Mouse (Mus musculus): ENCODE measurements around the gene Ankrd40.

Gene Ankrd40

DNA sequence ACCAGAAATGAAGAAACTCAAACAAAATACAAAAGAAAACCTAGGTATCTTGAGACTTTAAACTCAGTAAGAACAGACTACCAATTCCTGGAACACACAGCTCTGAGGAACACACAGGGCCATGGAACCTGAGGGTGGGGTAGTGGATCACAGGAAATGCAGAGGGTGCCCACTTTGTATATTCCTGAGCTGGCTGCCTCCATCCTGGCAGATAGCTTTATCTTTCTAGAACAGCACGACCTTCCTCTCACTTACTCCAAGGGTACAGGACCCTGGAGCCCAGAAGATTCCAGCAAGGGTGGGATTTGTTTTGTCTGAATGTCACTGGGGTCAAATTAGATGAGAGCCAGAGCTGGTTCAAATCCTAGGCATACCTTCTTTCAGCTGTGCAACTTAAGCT, 22.5 kb downstream of the Ankrd40 start:
- Histone ChIP-seq H3K4me1 (replicated peaks; ENCODE audit: low read depth, low read length) (peaks cover 11% of the 10 kb centered on the region), H3K36me3 (ENCODE audit: insufficient read depth, low read length) (no peaks in the 10 kb centered on the region), H3K9me3 (ENCODE audit: low read length) (peaks cover 2% of the 10 kb centered on the region; the same call in 1 of the 2 replicates), H3K27me3 (ENCODE audit: insufficient read depth, low read length) (peaks cover 39% of the 10 kb centered on the region), H3K4me3 (replicated peaks; ENCODE audit: low read length) (no peak overlapping the region)
- TF ChIP-seq NANOG (IDR thresholded peaks at IDR 0.05; ENCODE audit: borderline replicate concordance, low read length) (no peak), POU5F1 (IDR thresholded peaks at IDR 0.05; ENCODE audit: borderline replicate concordance, low read length) (no peak), CTCF (conservative IDR thresholded peaks at IDR 0.05; ENCODE audit: low read length) (no peak)

DNA sequence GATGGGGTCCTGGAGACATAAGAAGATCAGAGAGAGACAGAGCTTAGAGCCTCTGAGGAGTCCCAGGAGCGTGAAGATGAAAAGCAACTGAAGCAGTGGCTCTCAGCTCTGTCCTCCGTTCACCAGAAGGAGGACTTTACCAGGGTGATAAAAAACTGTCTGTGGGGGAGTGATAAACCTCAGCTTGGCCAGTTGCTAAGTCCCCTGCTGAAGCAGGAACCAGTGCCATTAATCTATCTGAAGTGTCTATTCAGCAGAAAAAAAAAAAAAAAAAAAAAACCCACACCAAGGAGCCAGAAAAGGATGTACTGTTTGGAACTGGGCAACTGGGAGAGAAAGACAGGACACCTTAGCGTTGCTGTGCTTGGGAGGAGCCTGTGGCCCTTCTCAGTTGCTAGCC, 23.3 kb downstream of the Ankrd40 start:
- Histone ChIP-seq H3K4me3 (replicated peaks; ENCODE audit: low read length) (no peak overlapping the region), H3K4me1 (replicated peaks; ENCODE audit: low read depth, low read length) (peaks cover 11% of the 10 kb centered on the region), H3K9me3 (ENCODE audit: low read length) (peaks cover 4% of the 10 kb centered on the region; the same call in 1 of the 2 replicates), H3K27me3 (ENCODE audit: insufficient read depth, low read length) (peaks cover 36% of the 10 kb centered on the region), H3K36me3 (ENCODE audit: insufficient read depth, low read length) (no peaks in the 10 kb centered on the region)
- TF ChIP-seq NANOG (IDR thresholded peaks at IDR 0.05; ENCODE audit: borderline replicate concordance, low read length) = no peak

- peaks cover 20% of the 10 kb centered on the region for H3K4me1 ChIP-seq (replicated peaks; ENCODE audit: low read depth, low read length)
- peaks cover 4% of the 10 kb centered on the region; the same call in 1 of the 2 replicates for H3K9me3 ChIP-seq (ENCODE audit: low read length)
- no peak overlapping the region for H3K4me3 ChIP-seq (replicated peaks; ENCODE audit: low read length)
- peaks cover 46% of the 10 kb centered on the region for H3K27me3 ChIP-seq (ENCODE audit: insufficient read depth, low read length)
- TF ChIP-seq CTCF (conservative IDR thresholded peaks at IDR 0.05; ENCODE audit: low read length) (no peak), NANOG (IDR thresholded peaks at IDR 0.05; ENCODE audit: borderline replicate concordance, low read length) (no peak), POU5F1 (IDR thresholded peaks at IDR 0.05; ENCODE audit: borderline replicate concordance, low read length) (no peak)
- H3K36me3 ChIP-seq (ENCODE audit: insufficient read depth, low read length) = no peaks in the 10 kb centered on the region
Measured at GRCm38 (mm10) chr11:94355521-94356217, 27.9 kb downstream of the Ankrd40 start.

GRCm38 (mm10) chr11:94359168-94359567, 31.4 kb downstream of the Ankrd40 start:
- Histone ChIP-seq H3K36me3 (ENCODE audit: insufficient read depth, low read length) (no peaks in the 10 kb centered on the region), H3K9me3 (ENCODE audit: low read length) (peaks cover 4% of the 10 kb centered on the region; the same call in 1 of the 2 replicates), H3K27me3 (ENCODE audit: insufficient read depth, low read length) (peaks cover 39% of the 10 kb centered on the region), H3K4me1 (replicated peaks; ENCODE audit: low read depth, low read length) (peaks cover 8% of the 10 kb centered on the region), H3K4me3 (replicated peaks; ENCODE audit: low read length) (0 out of 2 replicates have a peak overlapping the region, but pooled peaks have one; percentile 37)
- TF ChIP-seq CTCF (conservative IDR thresholded peaks at IDR 0.05; ENCODE audit: low read length) = no peak
- no peak for TF ChIP-seq NANOG (IDR thresholded peaks at IDR 0.05; ENCODE audit: borderline replicate concordance, low read length)
- TF ChIP-seq POU5F1 (IDR thresholded peaks at IDR 0.05; ENCODE audit: borderline replicate concordance, low read length) = no peak

DNA sequence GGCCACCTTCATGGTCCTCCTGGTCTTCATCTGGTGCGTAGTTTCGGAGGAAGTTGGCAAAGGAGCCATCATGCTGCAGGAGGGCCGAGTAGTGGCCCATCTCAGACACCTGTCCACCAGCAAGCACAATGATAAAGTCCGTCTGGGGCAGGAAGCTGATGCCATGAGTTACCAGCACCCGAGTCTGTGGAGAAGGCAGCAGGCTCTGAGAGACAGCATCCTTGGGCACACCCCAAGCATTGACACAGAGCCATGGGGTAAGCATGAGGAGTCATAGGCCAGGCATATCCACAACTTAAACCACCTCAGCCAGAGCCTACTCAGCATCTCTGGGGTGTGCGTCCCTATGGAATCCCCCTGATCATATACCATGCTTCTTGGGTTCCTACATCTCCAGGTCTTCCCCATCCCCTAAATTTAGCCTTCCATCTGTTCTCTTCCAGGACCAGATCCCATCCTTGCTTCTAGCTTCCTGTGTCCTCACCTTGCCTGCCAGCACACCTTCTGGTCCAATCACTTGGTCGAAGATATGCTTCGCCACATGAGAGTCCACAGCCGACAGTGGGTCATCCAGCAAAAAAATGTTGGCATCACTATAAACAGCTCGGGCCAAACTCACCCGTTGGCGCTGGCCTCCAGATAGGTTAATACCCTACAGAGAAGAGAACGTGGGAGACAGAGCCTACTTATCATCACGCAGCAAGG, 33.5 kb downstream of the Ankrd40 start:
- H3K9me3 ChIP-seq (ENCODE audit: low read length) = no peaks in the 10 kb centered on the region
- H3K4me3 ChIP-seq (replicated peaks; ENCODE audit: low read length) = no peak overlapping the region
- no peaks in the 10 kb centered on the region for H3K36me3 ChIP-seq (ENCODE audit: insufficient read depth, low read length)
- no peak for TF ChIP-seq POU5F1 (IDR thresholded peaks at IDR 0.05; ENCODE audit: borderline replicate concordance, low read length)
- TF ChIP-seq CTCF (conservative IDR thresholded peaks at IDR 0.05; ENCODE audit: low read length) = no peak
- no peak for TF ChIP-seq NANOG (IDR thresholded peaks at IDR 0.05; ENCODE audit: borderline replicate concordance, low read length)
- H3K4me1 ChIP-seq (replicated peaks; ENCODE audit: low read depth, low read length) = peaks cover 8% of the 10 kb centered on the region
- peaks cover 37% of the 10 kb centered on the region for H3K27me3 ChIP-seq (ENCODE audit: insufficient read depth, low read length)

- no peaks in the 10 kb centered on the region for H3K36me3 ChIP-seq (ENCODE audit: insufficient read depth, low read length)
- H3K9me3 ChIP-seq (ENCODE audit: low read length) = no peaks in the 10 kb centered on the region
- H3K4me3 ChIP-seq (replicated peaks; ENCODE audit: low read length) = no peak overlapping the region
- H3K27me3 ChIP-seq (ENCODE audit: insufficient read depth, low read length) = peaks cover 32% of the 10 kb centered on the region
- TF ChIP-seq NANOG (IDR thresholded peaks at IDR 0.05; ENCODE audit: borderline replicate concordance, low read length) (no peak), CTCF (conservative IDR thresholded peaks at IDR 0.05; ENCODE audit: low read length) (no peak), POU5F1 (IDR thresholded peaks at IDR 0.05; ENCODE audit: borderline replicate concordance, low read length) (no peak)
- peaks cover 6% of the 10 kb centered on the region for H3K4me1 ChIP-seq (replicated peaks; ENCODE audit: low read depth, low read length)
Measured at GRCm38 (mm10) chr11:94362101-94362500, 34.3 kb downstream of the Ankrd40 start.

DNA sequence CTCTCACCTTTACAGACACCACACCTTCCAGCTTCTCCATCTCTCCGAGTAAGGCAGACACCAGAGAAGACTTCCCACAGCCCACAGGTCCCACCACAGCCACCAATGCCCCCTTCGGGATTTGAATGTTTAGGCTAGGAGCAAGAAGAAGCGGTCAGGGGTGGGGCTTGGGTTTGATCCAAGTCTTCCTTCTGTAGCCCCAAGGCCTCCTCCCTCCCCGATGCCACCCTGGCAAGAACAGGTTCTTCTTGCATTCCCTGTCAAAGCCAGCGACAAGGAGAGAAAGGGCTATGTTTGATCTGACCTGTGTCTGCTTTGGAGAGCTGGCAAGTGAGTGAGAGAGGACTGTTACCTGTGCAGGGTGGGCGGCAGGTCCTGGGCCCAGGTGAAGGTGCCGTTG, 35.9 kb downstream of the Ankrd40 start:
- Histone ChIP-seq H3K36me3 (ENCODE audit: insufficient read depth, low read length) (no peaks in the 10 kb centered on the region), H3K9me3 (ENCODE audit: low read length) (no peaks in the 10 kb centered on the region), H3K4me1 (replicated peaks; ENCODE audit: low read depth, low read length) (peaks cover 4% of the 10 kb centered on the region), H3K4me3 (replicated peaks; ENCODE audit: low read length) (no peak overlapping the region), H3K27me3 (ENCODE audit: insufficient read depth, low read length) (peaks cover 38% of the 10 kb centered on the region)
- no peak for TF ChIP-seq CTCF (conservative IDR thresholded peaks at IDR 0.05; ENCODE audit: low read length)
- TF ChIP-seq POU5F1 (IDR thresholded peaks at IDR 0.05; ENCODE audit: borderline replicate concordance, low read length) = no peak
- no peak for TF ChIP-seq NANOG (IDR thresholded peaks at IDR 0.05; ENCODE audit: borderline replicate concordance, low read length)

- peaks cover 39% of the 10 kb centered on the region for H3K27me3 ChIP-seq (ENCODE audit: insufficient read depth, low read length)
- H3K9me3 ChIP-seq (ENCODE audit: low read length) = no peaks in the 10 kb centered on the region
- no peak overlapping the region for H3K4me3 ChIP-seq (replicated peaks; ENCODE audit: low read length)
- TF ChIP-seq POU5F1 (IDR thresholded peaks at IDR 0.05; ENCODE audit: borderline replicate concordance, low read length) (no peak), CTCF (conservative IDR thresholded peaks at IDR 0.05; ENCODE audit: low read length) (no peak), NANOG (IDR thresholded peaks at IDR 0.05; ENCODE audit: borderline replicate concordance, low read length) (no peak)
- no peaks in the 10 kb centered on the region; the same call in 1 of the 2 replicates for H3K4me1 ChIP-seq (replicated peaks; ENCODE audit: low read depth, low read length)
- H3K36me3 ChIP-seq (ENCODE audit: insufficient read depth, low read length) = no peaks in the 10 kb centered on the region
Measured at GRCm38 (mm10) chr11:94365340-94365739, 37.5 kb downstream of the Ankrd40 start.
